Mouse (Mus musculus) colon, adult 2 months (tissue): ENCODE data around the gene Fmo5. TPM values are rescaled to one million over a fixed set of nuclear protein-coding genes. Genes with fewer than 3 reads are reported as not detected.

Source experiments
- polyA plus RNA-seq: library from polyadenylated mRNA; depleted of rRNA; stranded (reverse); fragments of >200 nt; gene quantifications from 2 replicates; pipeline ENCODE4 v1.2.3, GENCODE M21; 2012; rRNA removed

Fmo5 gene
- 5.2 and 9.9 TPM in 2 replicates for polyA plus RNA-seq

DNA sequence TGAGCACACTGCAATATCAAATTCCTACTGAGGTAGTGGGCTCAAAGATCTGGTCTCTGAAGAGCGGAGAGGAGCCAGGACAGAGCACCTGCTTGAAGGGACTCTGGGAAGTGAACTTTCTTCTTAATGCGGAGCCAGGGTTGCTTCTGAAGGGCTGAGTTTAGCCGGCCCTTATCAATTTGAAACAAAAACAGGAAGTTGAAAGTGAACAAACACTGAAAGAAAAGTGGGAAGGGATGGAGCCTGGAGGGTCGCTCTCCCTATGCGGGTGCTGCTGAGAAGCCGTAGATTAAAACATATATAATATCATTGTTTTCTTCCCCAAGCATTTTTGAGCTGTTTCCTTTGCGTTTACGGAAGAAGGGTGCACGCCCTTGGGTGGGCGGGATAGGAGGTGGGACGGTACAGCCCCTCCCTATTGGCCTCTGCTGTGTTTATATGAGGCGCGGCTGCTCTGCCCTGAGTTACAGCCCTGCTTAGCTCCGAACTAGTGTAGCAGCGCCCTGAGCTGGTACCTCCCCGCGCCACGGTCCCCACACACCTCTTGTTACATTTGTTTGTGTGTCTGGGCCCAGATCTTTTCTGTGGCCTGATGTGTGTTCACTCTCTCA, at the start of gene Fmo5:
Gene Fmo5 (plus strand): TSS at position 414 of the 611 bp plus-strand sequence.

GRCm38 (mm10) chr3:97609845-97610410, 18.7 kb upstream of the Fmo5 start, which contains the start of gene Chd1l:
Chd1l (minus strand) TSS chr3:97610203.

DNA sequence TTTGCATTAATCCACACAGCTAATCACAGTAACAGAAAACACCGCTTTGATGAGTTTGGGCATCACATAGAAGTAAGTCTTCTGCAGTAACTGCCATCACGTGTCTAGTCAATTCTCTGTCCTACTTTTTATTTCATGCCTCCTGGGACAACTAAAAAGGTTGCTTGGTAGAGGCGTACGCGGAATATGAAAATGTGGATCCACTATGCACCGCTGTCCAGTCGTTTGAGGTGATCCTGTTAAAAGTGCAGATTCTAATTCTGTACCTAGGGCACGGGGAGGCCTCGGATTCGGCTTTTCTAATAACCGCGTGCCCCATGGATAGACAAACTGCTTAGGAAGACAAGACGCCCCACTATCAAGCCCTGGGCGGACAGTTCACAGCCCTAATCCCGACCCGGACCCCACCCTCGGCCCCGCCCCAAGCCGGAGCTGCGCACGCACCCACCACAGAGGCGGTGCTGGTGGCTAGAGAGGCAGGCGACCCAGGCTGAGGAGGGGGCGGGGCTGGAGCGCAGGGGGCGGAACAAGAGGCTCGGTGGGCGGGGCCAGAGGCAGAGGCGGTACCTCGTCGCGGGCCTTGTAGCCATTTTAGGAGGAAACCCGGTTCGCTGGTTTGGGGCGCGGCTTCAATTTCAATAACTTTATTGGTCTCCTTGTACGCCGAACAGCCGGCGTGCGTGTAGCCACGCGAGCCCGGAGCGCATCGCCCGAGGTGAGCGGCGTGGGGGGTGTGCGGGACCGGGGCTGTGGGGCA, 29.2 kb downstream of the Fmo5 start, which contains the start of gene Prkab2:
Gene Prkab2 (plus strand): TSS at position 539 of the 757 bp plus-strand sequence.

DNA sequence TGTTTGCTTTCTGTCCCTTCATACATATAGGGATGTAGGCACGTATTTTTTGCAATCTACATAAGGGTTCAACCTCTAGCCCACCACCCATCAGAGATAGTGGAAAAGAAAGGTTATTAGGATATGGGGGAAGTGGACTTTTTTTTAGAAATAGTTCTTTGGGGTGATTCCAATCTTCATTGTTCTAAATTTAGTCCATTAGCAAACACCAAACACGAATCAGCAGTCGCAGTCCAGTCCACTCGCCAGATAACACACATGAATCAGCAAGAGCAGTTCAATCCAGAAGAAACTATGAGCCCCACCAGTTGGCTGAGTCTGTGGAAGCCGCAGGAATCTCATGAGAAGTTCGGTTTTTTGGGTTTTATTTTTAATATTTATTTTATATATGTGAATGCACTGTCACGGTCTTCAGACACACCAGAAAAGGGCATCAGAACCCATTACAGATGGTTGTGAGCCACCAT, 46.1 kb downstream of the Fmo5 start, which contains the start of gene Gm17651:
Gene Gm17651 (minus strand): TSS at position 51 of the 467 bp plus-strand sequence.

Other genes with a start within 250 kb of the Fmo5 start
- not detected in 2 replicates for gene Olfr1402, start 206.8 kb upstream of the Fmo5 start, polyA plus RNA-seq
- 2.3 and 3.0 TPM in 2 replicates for gene Chd1l, start 18.6 kb upstream of the Fmo5 start, polyA plus RNA-seq
- 4.3 and 4.6 TPM in 2 replicates for gene Prkab2, start 29.4 kb downstream of the Fmo5 start, polyA plus RNA-seq
- gene Gm17651, start 45.9 kb downstream of the Fmo5 start, polyA plus RNA-seq = not detected in 2 replicates